Mouse (Mus musculus): ENCODE measurements around the gene Gm21972.

Gene Gm21972

DNA sequence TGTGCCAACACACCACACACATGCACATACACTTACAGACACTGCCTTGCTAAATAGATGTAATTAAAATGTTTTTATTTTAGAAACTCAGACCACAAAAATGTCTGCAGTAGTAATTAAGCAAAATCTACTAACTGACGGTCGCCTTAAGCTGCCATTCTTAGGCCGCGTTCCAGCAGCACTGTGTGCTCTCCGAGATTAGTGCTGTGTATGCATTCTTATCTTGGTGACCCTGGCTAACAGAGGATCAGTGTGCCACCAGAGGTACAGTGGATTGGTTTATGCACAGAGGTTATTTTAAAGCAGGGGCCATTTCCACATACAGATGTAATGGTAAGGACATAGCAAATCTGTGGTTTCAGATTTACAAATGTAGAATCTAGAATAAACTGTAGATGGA lies 27.6 kb downstream of the Gm21972 start:
- 84% methylated on average over 5 of the region's 5 CpGs for WGBS

DNA sequence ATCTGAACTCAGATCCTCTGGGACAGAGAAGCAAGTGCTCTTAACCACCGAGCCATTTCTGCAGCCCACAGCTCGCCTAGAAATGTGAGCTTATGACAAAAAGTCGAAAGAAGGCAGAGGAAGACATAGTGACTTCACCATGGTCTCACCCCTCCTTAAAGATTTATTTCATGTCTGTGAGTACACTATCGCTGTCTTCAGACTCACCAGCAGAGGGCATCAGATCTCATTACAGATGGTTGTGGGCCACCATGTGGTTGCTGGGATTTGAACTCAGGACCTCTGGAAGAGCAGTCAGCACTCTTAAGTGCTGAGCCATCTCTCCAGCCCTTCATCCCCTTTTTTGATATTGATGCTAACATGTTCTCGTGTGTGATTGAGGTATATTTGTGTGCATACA lies 41.2 kb downstream of the Gm21972 start:
- WGBS = 91% methylated on average over 5 of the region's 5 CpGs

DNA sequence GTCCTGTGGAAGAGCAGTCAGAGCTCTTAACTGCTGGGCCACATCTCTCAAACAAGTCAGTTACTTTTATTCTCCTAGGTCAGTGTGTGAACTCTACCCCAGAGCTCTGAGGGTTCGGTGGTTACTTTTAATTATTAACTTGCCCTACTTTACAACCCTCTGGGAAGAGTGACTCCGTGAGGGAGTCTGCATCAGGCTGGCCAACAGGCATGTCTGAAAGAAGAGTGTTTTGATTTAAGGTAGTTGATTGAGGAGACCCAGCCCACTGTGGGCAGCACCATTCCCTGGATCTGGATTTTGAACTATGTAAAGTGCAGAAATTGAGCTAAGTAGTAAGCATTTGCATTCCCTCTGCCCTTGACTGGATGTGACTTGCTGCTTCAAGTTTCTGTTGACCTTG lies 42.6 kb downstream of the Gm21972 start:
- WGBS = 88% methylated on average over 2 of the region's 2 CpGs

DNA sequence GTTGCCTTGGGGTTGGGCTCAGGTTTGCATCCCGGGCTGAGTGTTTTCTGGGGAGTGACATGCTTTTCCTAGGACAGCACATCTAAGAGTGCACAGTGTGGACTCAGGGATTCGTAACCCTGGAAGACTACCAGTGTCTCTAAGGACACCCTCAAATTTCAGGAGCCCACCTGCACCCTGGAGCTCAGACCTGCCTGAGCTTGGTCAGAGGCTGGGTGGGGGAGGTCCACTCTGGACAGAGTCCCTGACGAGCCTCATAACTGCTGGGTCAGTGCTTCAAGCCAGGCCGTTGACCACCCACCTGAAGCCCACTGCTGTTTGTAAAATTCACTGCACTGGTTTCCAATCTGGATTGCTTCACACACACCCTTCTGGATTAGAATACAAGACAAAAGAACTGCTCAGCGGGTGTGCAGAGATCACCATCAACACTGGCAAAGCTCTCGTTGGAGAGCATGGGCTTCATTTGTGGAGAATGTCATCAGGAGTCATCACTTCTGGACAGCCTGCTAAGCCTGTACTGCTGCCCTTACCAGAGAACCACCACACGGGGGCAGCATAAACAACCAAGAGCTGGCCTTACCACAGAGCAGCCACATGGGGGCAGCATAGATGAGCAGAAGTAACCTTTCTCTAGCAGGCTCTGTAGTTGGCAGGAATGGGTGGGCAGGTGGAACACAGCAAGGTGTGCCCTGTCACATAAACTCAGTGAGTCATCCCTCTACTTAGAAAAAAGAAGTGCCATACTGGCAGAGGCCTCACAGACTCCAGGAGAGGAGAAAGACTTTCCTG lies 45.2 kb downstream of the Gm21972 start:
- 41% methylated on average over 7 of the region's 7 CpGs for WGBS

DNA sequence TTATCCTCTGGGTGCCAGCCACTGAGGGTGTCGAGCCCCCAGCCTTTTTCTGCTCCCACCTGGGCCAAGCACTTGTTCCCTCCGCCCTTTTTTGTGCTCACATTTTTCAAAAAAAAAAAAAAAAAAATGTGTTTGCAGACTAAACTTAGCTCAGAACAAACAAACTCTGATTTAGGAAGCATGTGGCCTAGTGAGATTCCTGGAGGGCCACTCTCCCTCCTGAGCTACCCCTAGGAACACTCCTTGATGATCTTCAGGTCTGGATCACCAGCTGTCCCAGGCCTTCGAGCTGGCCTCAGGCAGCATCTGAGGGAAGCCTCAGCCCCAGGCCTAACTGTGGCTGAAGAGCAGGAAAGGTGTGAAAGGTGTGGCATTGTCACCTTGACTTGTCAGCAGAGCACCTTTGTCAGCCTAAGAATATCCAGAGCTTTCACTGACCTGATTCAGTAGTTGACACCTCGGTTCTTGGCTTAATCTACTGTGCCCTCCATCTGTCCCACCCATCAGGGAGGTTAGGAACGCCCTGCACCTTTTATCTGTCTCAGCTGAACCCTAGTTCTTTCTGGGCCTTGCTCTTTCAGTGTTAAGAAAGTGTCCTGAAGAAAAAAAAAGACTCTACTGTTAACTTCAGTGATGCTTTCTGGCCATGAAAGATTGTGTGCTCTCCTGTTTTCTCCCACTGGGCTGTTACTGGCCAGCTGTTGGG lies 48.7 kb downstream of the Gm21972 start:
- WGBS = 83% methylated on average over 5 of the region's 5 CpGs

DNA sequence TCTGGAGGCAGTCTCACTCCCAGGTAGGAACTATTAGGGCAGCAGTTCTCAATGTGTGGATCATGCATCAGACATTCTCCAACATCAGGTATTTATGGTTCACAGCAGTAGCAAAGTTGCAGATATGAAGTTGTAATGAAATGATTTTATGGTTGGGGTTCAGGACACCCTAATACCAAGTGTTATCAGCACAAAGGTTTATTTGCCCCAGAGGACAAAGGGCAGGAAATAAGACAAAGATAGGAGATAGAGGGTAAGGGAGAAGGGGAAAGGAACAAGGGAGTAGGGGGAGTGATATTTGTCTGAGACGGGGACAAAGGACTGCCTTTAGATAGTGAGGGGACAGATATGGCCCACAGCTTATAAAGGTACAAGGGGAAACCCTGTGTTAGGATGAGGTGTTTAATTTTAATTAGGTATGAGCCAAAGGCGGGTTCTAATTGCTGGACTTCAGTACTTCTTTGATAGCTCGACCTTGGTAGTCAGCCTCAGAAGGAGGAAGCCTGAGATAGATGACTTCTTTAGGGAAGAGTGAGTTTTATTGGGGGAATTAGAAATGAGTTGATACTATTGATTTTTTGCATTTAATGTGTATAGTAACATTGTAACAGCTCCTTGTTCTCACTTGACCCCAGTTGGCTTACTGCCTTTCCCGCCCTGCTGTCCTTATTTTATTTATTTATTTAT lies 50.3 kb downstream of the Gm21972 start:
- 89% methylated on average over 4 of the region's 4 CpGs for WGBS

DNA sequence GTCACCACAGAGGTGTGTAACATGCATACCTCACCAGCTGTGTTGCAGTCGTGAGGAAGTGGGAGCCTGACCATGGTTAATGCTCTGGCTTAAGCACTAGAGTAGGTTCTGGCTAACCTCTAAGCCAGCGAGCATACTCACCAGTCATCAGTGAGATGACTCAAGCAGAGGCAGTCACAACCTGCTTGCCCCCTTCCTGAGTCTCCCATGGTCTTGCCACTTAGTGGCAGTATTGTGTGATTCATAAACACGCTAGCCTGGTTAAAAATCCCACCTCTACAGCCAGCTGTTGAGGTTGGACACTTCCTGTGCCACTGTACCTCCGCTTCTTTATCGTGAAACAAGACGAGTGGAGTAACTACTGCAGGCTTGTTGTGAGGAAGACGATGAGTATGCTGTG lies 53.3 kb downstream of the Gm21972 start:
- WGBS = 88% methylated on average over 7 of the region's 7 CpGs

DNA sequence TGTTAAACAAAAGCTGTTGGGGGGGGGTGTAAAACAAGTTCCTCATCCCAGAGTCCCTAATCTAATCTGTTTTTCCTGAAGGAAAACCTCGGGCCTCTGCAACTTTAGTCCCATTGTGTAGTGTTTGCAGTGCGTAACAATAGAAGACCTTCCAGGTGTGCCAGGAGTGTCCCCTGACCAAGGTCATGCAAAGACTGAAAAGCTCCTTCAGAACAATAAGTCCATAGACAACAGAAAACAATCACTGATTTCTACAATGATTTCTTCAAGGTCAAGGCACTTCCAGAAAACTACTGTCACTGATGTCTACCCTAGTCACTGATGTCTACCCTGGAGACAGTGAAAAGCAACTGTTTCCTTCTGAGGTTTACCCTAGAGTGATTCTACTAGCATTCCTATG lies 54.4 kb downstream of the Gm21972 start:
- WGBS = 71% methylated on average over 2 of the region's 2 CpGs

DNA sequence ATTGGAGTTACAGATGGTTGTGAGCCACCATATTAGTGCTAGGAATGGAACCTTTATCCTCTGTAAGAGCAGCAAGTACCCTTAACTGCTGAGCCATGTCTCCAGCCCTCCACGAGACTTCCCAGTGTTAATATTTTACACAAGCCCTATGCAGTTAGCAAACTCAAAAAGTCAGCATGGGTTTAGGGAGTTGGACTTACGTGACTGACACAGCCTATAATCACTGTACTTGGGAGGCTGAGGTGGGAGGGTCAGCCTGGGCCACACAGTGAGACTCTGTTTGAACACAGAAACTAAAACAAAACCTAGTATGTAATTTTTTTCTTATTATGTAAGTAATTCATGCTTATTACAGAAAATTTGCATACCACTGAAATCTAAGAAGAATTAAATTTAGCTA lies 54.8 kb downstream of the Gm21972 start:
- WGBS = 81% methylated on average over 2 of the region's 2 CpGs

DNA sequence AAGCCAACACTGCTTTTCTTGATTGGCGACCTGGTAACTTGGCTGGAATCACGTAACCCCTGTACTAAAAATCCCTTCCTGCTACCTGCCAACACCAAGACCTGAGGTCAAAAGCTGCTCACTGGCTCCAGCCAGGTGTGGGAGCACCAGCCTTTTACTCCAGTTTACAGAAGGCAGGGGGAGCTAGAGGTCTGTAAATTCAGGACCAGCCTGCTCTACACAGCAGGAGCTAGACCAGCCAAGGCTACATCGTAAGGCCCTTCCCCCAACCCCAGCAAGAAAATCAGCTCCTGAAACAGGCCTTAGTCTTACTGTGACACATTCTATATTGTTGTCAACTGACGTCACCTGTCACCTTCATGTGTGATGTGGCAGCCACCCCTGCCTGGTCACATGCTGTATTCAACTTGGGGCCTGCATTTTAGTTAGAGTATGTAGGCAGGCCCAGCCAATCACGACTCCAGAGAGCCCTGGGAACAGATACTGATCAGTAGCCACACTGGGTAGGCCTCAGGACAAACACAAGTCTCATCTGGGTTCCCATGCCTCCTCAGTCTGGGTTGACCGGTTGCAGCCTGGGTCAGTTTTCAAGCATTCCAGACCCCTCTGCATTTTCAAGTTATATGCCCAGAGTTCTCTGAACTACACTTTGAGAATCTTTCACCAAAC lies 55.7 kb downstream of the Gm21972 start:
- 92% methylated on average over 6 of the region's 6 CpGs for WGBS

DNA sequence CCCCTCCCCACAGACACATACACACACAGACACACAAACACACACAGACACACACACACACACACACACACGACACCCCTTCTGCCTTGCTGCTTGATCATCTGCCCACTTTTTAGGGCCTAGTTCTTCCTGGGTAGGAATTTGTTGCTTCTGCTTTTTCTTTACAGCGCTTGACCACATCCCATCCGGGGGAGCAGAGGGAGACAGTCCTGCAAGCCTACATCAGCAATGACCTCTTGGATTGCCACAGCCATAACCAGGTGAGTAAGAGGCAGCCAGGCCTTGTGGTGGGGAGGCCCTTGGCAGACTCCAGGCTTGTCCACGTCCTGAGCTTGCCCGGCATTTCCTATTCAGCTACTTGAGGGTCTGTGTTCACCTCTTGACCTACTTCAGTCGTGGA lies 57.4 kb downstream of the Gm21972 start:
- 84% methylated on average over 6 of the region's 6 CpGs for WGBS

DNA sequence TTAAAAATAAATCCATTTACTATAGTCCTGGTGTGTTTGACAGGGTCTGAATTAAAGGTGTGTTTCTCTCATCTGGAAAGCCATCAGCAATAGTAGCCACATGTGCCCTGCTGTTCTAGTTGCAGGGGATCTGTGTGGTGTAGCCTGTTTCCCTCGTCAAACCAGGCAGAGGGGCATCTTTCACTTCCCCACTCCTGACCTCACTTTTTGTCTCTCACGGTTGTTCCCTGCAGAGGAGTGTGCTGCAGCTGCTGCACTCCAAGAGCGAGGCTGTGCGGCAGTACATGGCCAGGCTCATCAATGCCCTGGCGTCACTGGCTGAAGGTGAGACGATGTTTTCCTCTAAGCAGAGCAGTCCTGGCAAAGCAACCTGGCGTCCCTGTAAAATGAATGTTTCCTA lies 60.6 kb downstream of the Gm21972 start:
- 81% methylated on average over 7 of the region's 7 CpGs for WGBS

DNA sequence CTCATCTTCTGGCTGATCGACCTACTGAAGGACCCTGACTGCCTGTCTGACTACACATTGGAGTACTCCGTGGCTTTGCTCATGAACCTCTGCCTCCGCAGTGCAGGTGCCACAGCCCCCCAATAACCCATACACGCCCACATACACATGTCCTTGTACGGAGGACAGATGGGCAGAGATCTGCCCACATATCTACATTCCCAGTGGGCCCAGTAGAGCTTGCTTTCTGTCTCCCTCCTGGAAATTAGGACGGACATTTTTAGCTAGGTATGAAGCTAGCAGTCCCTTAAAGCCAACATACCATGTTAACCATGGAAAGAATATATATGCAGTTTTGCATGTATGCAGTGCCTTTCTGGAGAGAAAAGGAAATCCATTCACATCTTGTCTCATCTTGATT lies 64.8 kb downstream of the Gm21972 start:
- 72% methylated on average over 6 of the region's 6 CpGs for WGBS

DNA sequence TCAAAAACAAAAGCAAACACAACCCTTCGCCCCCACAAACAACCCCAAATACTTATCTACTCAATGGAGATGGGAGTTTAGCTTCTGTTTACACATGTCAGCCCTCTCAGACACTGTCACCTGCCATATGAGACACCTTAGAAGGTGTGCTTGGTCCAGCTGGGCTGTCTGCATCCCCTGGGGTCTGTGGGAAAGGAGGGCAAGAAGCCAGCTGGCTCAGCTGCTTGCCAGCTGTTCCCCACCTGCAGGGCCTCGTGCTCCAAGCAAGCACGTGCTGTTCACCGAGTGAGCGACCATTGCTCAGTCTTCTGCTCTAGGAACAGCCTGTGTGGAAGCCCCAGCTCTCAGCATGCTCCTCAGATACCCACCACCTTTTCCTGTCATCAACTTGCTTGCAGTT lies 65.6 kb downstream of the Gm21972 start:
- WGBS = 67% methylated on average over 5 of the region's 5 CpGs

DNA sequence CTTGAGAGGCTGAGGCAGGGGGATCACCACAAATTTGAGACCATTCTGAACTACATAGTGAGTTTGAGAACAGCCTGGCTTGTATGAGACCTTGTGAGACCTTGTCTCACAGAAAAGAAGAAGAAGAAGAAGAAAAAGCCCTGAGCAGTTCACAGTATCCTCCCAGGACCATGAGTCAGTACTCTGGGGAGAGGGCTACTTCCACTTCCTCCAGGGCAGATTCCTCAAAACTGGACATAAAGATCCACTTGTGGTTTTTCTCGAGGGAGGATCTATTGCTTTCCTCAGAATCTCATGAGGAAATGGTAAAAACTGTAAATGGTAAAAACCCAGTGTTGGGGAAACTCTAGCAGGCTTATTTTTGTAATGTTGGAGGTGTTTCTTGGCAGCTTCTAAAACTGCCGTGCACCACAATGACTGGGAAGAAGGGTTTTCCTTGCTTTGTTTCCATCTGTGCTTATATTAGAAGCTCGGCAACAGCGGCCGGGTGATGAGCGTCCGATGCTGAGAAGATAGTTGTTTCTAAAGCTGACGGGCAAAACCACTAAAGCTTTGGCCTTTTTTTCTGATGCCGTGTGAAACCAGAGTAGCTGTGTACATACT lies 69.3 kb downstream of the Gm21972 start:
- WGBS = 36% methylated on average over 9 of the region's 9 CpGs

DNA sequence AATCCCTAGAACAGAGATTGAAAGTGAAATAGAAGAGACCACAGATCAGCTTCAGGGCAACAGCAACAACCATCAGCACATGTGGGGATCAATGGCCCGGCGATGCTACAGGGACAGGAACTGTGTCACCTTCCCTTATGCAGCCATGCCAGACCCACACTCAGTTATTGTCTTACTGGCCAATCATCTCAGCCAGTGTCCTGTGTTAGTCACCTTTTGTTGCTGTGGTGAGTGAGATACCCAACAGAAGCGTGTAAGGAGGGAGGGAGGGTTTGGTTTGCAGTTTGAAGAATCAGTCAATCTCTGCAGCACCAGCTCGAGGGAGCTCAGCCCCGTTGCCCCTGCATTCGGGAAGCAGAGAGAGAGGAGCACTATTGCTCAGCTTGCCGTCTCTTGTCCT lies 77.2 kb downstream of the Gm21972 start:
- WGBS = 92% methylated on average over 7 of the region's 7 CpGs

DNA sequence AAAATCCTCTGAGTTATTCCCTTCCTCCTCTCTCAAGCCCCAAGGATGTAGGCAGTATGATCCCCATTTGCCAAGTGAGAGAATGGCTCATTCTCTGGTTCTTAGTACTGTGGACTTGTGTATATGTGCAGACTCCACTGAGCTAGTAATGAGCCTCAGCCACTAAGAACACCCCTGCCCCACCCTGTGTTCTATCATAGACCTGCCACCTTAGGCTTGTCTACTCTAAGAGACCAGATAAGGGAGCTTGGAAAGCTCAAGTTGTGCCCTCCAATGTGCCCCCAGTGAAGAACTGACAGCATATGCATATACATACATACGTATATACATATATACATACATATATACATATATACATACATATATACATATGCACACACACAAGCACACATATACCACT lies 78.1 kb downstream of the Gm21972 start:
- WGBS = 93% methylated on average over 1 of the region's 1 CpGs

Data from cerebral cortex, adult 2 months (tissue).